Mouse (Mus musculus): ENCODE data around the gene Wdpcp. TPM values are rescaled to one million over a fixed set of nuclear protein-coding genes. Genes with fewer than 3 reads are reported as not detected.

Gene Wdpcp
- polyA plus RNA-seq, 1 experiment, result 7.9 TPM

- no peak for TF ChIP-seq POLR2A (IDR thresholded peaks at IDR 0.05; ENCODE audit: borderline replicate concordance, low read depth, low read length)
- no peak for TF ChIP-seq CTCF (IDR thresholded peaks at IDR 0.05; ENCODE audit: low read depth, low read length)
- peak overlapping the region; percentile 84 for H3K27ac ChIP-seq (ENCODE audit: insufficient read depth, low read depth, low read length)
- no peak overlapping the region for H3K4me3 ChIP-seq (ENCODE audit: insufficient read depth, low read length)
- peaks cover 34% of the 10 kb centered on the region for H3K4me1 ChIP-seq (ENCODE audit: control insufficient read depth, insufficient read depth, low read length)
Measured at GRCm38 (mm10) chr11:21567733-21568132, 4.3 kb upstream of the Wdpcp start.

- H3K4me1 ChIP-seq (ENCODE audit: control insufficient read depth, insufficient read depth, low read length), result peaks cover 37% of the 10 kb centered on the region
- H3K4me3 ChIP-seq (ENCODE audit: insufficient read depth, low read length), result peak overlapping the region; percentile 19
- peak overlapping the region; percentile 66 for H3K27ac ChIP-seq (ENCODE audit: insufficient read depth, low read depth, low read length)
Measured at GRCm38 (mm10) chr11:21569002-21569401, 3.0 kb upstream of the Wdpcp start.

GRCm38 (mm10) chr11:21569456-21570108, 2.5 kb upstream of the Wdpcp start:
- H3K4me3 ChIP-seq (ENCODE audit: insufficient read depth, low read length), result peak overlapping the region; percentile 27
- H3K4me1 ChIP-seq (ENCODE audit: control insufficient read depth, insufficient read depth, low read length), result peaks cover 42% of the 10 kb centered on the region
- TF ChIP-seq CTCF (IDR thresholded peaks at IDR 0.05; ENCODE audit: low read depth, low read length), result no peak
- no peak for TF ChIP-seq POLR2A (IDR thresholded peaks at IDR 0.05; ENCODE audit: borderline replicate concordance, low read depth, low read length)
- H3K27ac ChIP-seq (ENCODE audit: insufficient read depth, low read depth, low read length), result peak overlapping the region; percentile 66

More at GRCm38 (mm10) chr11:21569002-21569401, 3.0 kb upstream of the Wdpcp start:
- TF ChIP-seq POLR2A (IDR thresholded peaks at IDR 0.05; ENCODE audit: borderline replicate concordance, low read depth, low read length) (no peak), CTCF (IDR thresholded peaks at IDR 0.05; ENCODE audit: low read depth, low read length) (no peak)

GRCm38 (mm10) chr11:21570109-21570474, 1.9 kb upstream of the Wdpcp start:
- TF ChIP-seq CTCF (IDR thresholded peaks at IDR 0.05; ENCODE audit: low read depth, low read length) (no peak), POLR2A (IDR thresholded peaks at IDR 0.05; ENCODE audit: borderline replicate concordance, low read depth, low read length) (no peak)
- Histone ChIP-seq H3K4me3 (ENCODE audit: insufficient read depth, low read length) (peak overlapping the region; percentile 27; the same call in 1 of the 2 replicates), H3K4me1 (ENCODE audit: control insufficient read depth, insufficient read depth, low read length) (peaks cover 44% of the 10 kb centered on the region), H3K27ac (ENCODE audit: insufficient read depth, low read depth, low read length) (peak overlapping the region; percentile 48)

- Histone ChIP-seq H3K4me1 (ENCODE audit: control insufficient read depth, insufficient read depth, low read length) (peaks cover 47% of the 10 kb centered on the region), H3K4me3 (ENCODE audit: insufficient read depth, low read length) (peak overlapping the region; percentile 89), H3K27ac (ENCODE audit: insufficient read depth, low read depth, low read length) (no peak overlapping the region; the same call in 1 of the 2 replicates)
- TF ChIP-seq CTCF (IDR thresholded peaks at IDR 0.05; ENCODE audit: low read depth, low read length) (no peak), POLR2A (IDR thresholded peaks at IDR 0.05; ENCODE audit: borderline replicate concordance, low read depth, low read length) (no peak)
Measured at GRCm38 (mm10) chr11:21570973-21571372, 1.1 kb upstream of the Wdpcp start.

- peak overlapping the region; percentile 33 for H3K27ac ChIP-seq (ENCODE audit: insufficient read depth, low read depth, low read length)
- peaks cover 19% of the 10 kb centered on the region for H3K4me1 ChIP-seq (ENCODE audit: control insufficient read depth, insufficient read depth, low read length)
- H3K4me3 ChIP-seq (ENCODE audit: insufficient read depth, low read length), result no peak overlapping the region
- TF ChIP-seq CTCF (IDR thresholded peaks at IDR 0.05; ENCODE audit: low read depth, low read length) (no peak), POLR2A (IDR thresholded peaks at IDR 0.05; ENCODE audit: borderline replicate concordance, low read depth, low read length) (no peak)
Measured at GRCm38 (mm10) chr11:21581472-21581871, 9.4 kb downstream of the Wdpcp start.

- H3K4me3 ChIP-seq (ENCODE audit: insufficient read depth, low read length), result no peak overlapping the region
- TF ChIP-seq POLR2A (IDR thresholded peaks at IDR 0.05; ENCODE audit: borderline replicate concordance, low read depth, low read length) (no peak), CTCF (IDR thresholded peaks at IDR 0.05; ENCODE audit: low read depth, low read length) (no peak)
- H3K27ac ChIP-seq (ENCODE audit: insufficient read depth, low read depth, low read length), result no peak overlapping the region
- peaks cover 22% of the 10 kb centered on the region for H3K4me1 ChIP-seq (ENCODE audit: control insufficient read depth, insufficient read depth, low read length)
Measured at GRCm38 (mm10) chr11:21583286-21583685, 11.3 kb downstream of the Wdpcp start.

GRCm38 (mm10) chr11:21602497-21602896, 30.5 kb downstream of the Wdpcp start:
- Histone ChIP-seq H3K27ac (ENCODE audit: insufficient read depth, low read depth, low read length) (no peak overlapping the region), H3K4me3 (ENCODE audit: insufficient read depth, low read length) (no peak overlapping the region), H3K4me1 (ENCODE audit: control insufficient read depth, insufficient read depth, low read length) (no peaks in the 10 kb centered on the region)
- TF ChIP-seq POLR2A (IDR thresholded peaks at IDR 0.05; ENCODE audit: borderline replicate concordance, low read depth, low read length) (no peak), CTCF (IDR thresholded peaks at IDR 0.05; ENCODE audit: low read depth, low read length) (no peak)

GRCm38 (mm10) chr11:21615915-21616314, 43.9 kb downstream of the Wdpcp start:
- no peak overlapping the region for H3K27ac ChIP-seq (ENCODE audit: insufficient read depth, low read depth, low read length)
- TF ChIP-seq POLR2A (IDR thresholded peaks at IDR 0.05; ENCODE audit: borderline replicate concordance, low read depth, low read length) (no peak), CTCF (IDR thresholded peaks at IDR 0.05; ENCODE audit: low read depth, low read length) (no peak)
- H3K4me1 ChIP-seq (ENCODE audit: control insufficient read depth, insufficient read depth, low read length), result peaks cover 2% of the 10 kb centered on the region
- H3K4me3 ChIP-seq (ENCODE audit: insufficient read depth, low read length), result no peak overlapping the region

GRCm38 (mm10) chr11:21634171-21634907, 62.3 kb downstream of the Wdpcp start:
- no peak overlapping the region for H3K27ac ChIP-seq (ENCODE audit: insufficient read depth, low read depth, low read length)
- no peak for TF ChIP-seq CTCF (IDR thresholded peaks at IDR 0.05; ENCODE audit: low read depth, low read length)
- no peak for TF ChIP-seq POLR2A (IDR thresholded peaks at IDR 0.05; ENCODE audit: borderline replicate concordance, low read depth, low read length)

More at GRCm38 (mm10) chr11:21634171-21634907, 62.3 kb downstream of the Wdpcp start:
- no peaks in the 10 kb centered on the region for H3K4me1 ChIP-seq (ENCODE audit: control insufficient read depth, insufficient read depth, low read length)
- H3K4me3 ChIP-seq (ENCODE audit: insufficient read depth, low read length), result no peak overlapping the region

Measured in bone marrow macrophage, adult 2 months (primary cell).